Mouse (Mus musculus) bone marrow, adult 2 months (tissue): ENCODE measurements around the gene 9830107B12Rik. TPM values are rescaled to one million over a fixed set of nuclear protein-coding genes. Genes with fewer than 3 reads are reported as not detected.
"Not testable (repeated sequence)": the region's sequence is repeated elsewhere in the genome, so short reads cannot be mapped to it uniquely, and the experiment has no call there.

Experiments
- H3K27ac ChIP-seq: fragments of 200-500 bp; 2 replicates; pipeline ENCODE4 v1.5.1; 2012; ENCODE audit warnings: low read depth, mild to moderate bottlenecking, control low read depth, inconsistent platforms, low read length; ENCODE audit not compliant: control insufficient read depth, poor library complexity, insufficient read depth
- H3K4me1 ChIP-seq: fragments of 200-500 bp; 2 replicates; pipeline ENCODE4 v1.6.1; 2011; ENCODE audit warnings: low read length; ENCODE audit not compliant: control insufficient read depth, insufficient read depth
- H3K4me3 ChIP-seq: fragments of 200-500 bp; replicated peaks from 2 replicates; pipeline ENCODE3; 2011; ENCODE audit warnings: mild to moderate bottlenecking, low read depth, low read length, control low read depth; ENCODE audit not compliant: control insufficient read depth
- CTCF ChIP-seq: fragments of 200-500 bp; IDR thresholded peaks from 2 replicates; pipeline ENCODE4 v1.5.1; 2011; ENCODE audit warnings: low read length, control low read depth; ENCODE audit not compliant: control insufficient read depth, insufficient read depth
- POLR2A ChIP-seq: fragments of 200-500 bp; IDR thresholded peaks from 2 replicates; pipeline ENCODE4 v1.6.1; 2011; ENCODE audit warnings: low read depth, mild to moderate bottlenecking, control low read depth, low read length, borderline replicate concordance; ENCODE audit not compliant: control insufficient read depth
- WGBS: fragments of 180-500 bp; shearing (Covaris S2); methylation state at CpG from one replicate; pipeline ENCODE4 v1.1.7; 2018; 5-methylcytosine and 5-hydroxymethylcytosine counted together
- polyA plus RNA-seq: library from polyadenylated mRNA; stranded (reverse); fragments of >200 nt; gene quantifications from 2 replicates; pipeline ENCODE4 v1.2.4, GENCODE M21; 2011; ENCODE audit warnings: low replicate concordance; ENCODE audit not compliant: missing spikeins, insufficient read depth, insufficient read length

The 9830107B12Rik gene
- 4.3 and 10.2 TPM in 2 replicates for polyA plus RNA-seq

- TF ChIP-seq POLR2A (no peak), CTCF (no peak)
- Histone ChIP-seq H3K27ac (peak within 1 kb of the TSS; percentile 86), H3K4me3 (peak within 1 kb of the TSS; percentile 65), H3K4me1 (peaks cover 10% of the 10 kb centered on the region)
- whole genome bisulfite sequencing, result 30% methylated on average over 3 of the region's 3 CpGs
Observed at GRCm38 (mm10) chr17:48146120-48146519, at the start of gene 9830107B12Rik. 9830107B12Rik (minus strand) TSS chr17:48146268.

- TF ChIP-seq CTCF (no peak), POLR2A (no peak)
- WGBS, result 63% methylated on average over 2 of the region's 2 CpGs
Observed at GRCm38 (mm10) chr17:48192366-48192765, 46.3 kb upstream of the 9830107B12Rik start.

GRCm38 (mm10) chr17:48185252-48185651 lies 39.2 kb upstream of the 9830107B12Rik start:
- TF ChIP-seq CTCF (no peak), POLR2A (no peak)
- 22% methylated on average over 5 of the region's 5 CpGs for WGBS
- no peak overlapping the region for H3K4me3 ChIP-seq
- H3K27ac ChIP-seq, result no peak overlapping the region
- no peaks in the 10 kb centered on the region; the same call in 1 of the 2 replicates for H3K4me1 ChIP-seq

More at GRCm38 (mm10) chr17:48192366-48192765, 46.3 kb upstream of the 9830107B12Rik start:
- Histone ChIP-seq H3K27ac (no peak overlapping the region; the same call in 1 of the 2 replicates), H3K4me3 (no peak overlapping the region), H3K4me1 (no peaks in the 10 kb centered on the region)

GRCm38 (mm10) chr17:48167103-48167502 lies 21.0 kb upstream of the 9830107B12Rik start, which contains the start of gene A530064D06Rik:
A530064D06Rik (minus strand) TSS chr17:48167275.
- H3K4me3 ChIP-seq, result peak within 1 kb of the TSS; percentile 34
- H3K27ac ChIP-seq, result peak within 1 kb of the TSS; percentile 78
- not testable (repeated sequence) for H3K4me1 ChIP-seq
- WGBS, result 10% methylated on average over 2 of the region's 2 CpGs

GRCm38 (mm10) chr17:48157382-48158076 lies 11.5 kb upstream of the 9830107B12Rik start:
- H3K4me3 ChIP-seq, result no peak overlapping the region
- TF ChIP-seq POLR2A (no peak), CTCF (no peak)
- H3K4me1 ChIP-seq, result no peaks in the 10 kb centered on the region
- WGBS, result 58% methylated on average over 1 of the region's 1 CpGs
- H3K27ac ChIP-seq, result no peak overlapping the region

- 67% methylated on average over 2 of the region's 2 CpGs for WGBS
- Histone ChIP-seq H3K27ac (no peak overlapping the region), H3K4me3 (no peak overlapping the region), H3K4me1 (peaks cover 2% of the 10 kb centered on the region; the same call in 1 of the 2 replicates)
- TF ChIP-seq CTCF, result no peak
- TF ChIP-seq POLR2A, result no peak
Observed at GRCm38 (mm10) chr17:48132810-48133209, 13.3 kb downstream of the 9830107B12Rik start.

GRCm38 (mm10) chr17:48120456-48120855 lies 25.6 kb downstream of the 9830107B12Rik start:
- 92% methylated on average over 20 of the region's 20 CpGs for WGBS
- Histone ChIP-seq H3K4me1 (peaks cover 10% of the 10 kb centered on the region), H3K27ac (no peak overlapping the region), H3K4me3 (no peak overlapping the region)
- TF ChIP-seq POLR2A, result no peak
- no peak for TF ChIP-seq CTCF

GRCm38 (mm10) chr17:48119656-48120055 lies 26.4 kb downstream of the 9830107B12Rik start:
- WGBS, result 22% methylated on average over 3 of the region's 3 CpGs
- no peak overlapping the region for H3K4me3 ChIP-seq
- TF ChIP-seq CTCF (peak; percentile 85), POLR2A (no peak)
- peaks cover 10% of the 10 kb centered on the region for H3K4me1 ChIP-seq
- no peak overlapping the region for H3K27ac ChIP-seq
